27 mouse cellular contexts compared by ENCODE assay signal in genomic region chr4:100363666-100364065, GRCm38 (mm10).
DNase-seq lines count a peak whose midpoint lies in the region; ATAC-seq and TF ChIP-seq lines count a peak whose summit lies in the region.
"Had no signal": no experiment of that assay in that cellular context is flagged by ENCODE, and none has a peak within 500 bp of the region (broad histone marks: within the 10 kb centered on the region; RNA-seq: fewer than 3 reads in every experiment).

No protein-coding gene starts in this region.

- no peaks in the 10 kb centered on the region for H3K36me3 ChIP-seq in forebrain, postnatal 0 days (ENCODE audit: insufficient read depth)
- no peaks in the 10 kb centered on the region for H3K36me3 ChIP-seq in forebrain, embryonic 10.5 days (replicated peaks)
- no peaks in the 10 kb centered on the region for H3K36me3 ChIP-seq in midbrain, embryonic 11.5 days (ENCODE audit: control insufficient read depth, insufficient read depth, low read length)
- no peaks in the 10 kb centered on the region for H3K36me3 ChIP-seq in midbrain, embryonic 15.5 days (replicated peaks)
- no peaks in the 10 kb centered on the region for H3K36me3 ChIP-seq in limb, embryonic 15.5 days
- H3K36me3 ChIP-seq: embryonic facial prominence, embryonic 15.5 days; G1E; heart, embryonic 13.5 days; hindbrain, embryonic 10.5 days; hindbrain, embryonic 13.5 days; intestine, embryonic 15.5 days had no signal

- H3K27ac ChIP-seq in forebrain, postnatal 0 days (ENCODE audit: low read depth, low read length): no peak overlapping the region
- no peak overlapping the region for H3K27ac ChIP-seq in forebrain, embryonic 10.5 days
- H3K27ac ChIP-seq in midbrain, embryonic 11.5 days (ENCODE audit: low read depth, low read length): no peak overlapping the region
- no peak overlapping the region for H3K27ac ChIP-seq in midbrain, embryonic 15.5 days
- H3K27ac ChIP-seq in limb, embryonic 15.5 days: 0 out of 2 replicates have a peak overlapping the region, but pooled peaks have one; percentile 28
- no peak overlapping the region for H3K27ac ChIP-seq in layer of hippocampus, adult 2 months
- H3K27ac ChIP-seq: embryonic facial prominence, embryonic 12.5 days; embryonic facial prominence, embryonic 15.5 days; forebrain, embryonic 13.5 days; gastrocnemius, adult 2 months; heart, embryonic 13.5 days; hindbrain, embryonic 10.5 days; hindbrain, embryonic 13.5 days; intestine, embryonic 15.5 days had no signal

- H3K9me3 ChIP-seq in forebrain, postnatal 0 days (ENCODE audit: low read length): no peaks in the 10 kb centered on the region
- H3K9me3 ChIP-seq in forebrain, embryonic 10.5 days: no peaks in the 10 kb centered on the region
- no peaks in the 10 kb centered on the region for H3K9me3 ChIP-seq in midbrain, embryonic 11.5 days (ENCODE audit: control insufficient read depth, low read length)
- H3K9me3 ChIP-seq in midbrain, embryonic 15.5 days: no peaks in the 10 kb centered on the region
- no peaks in the 10 kb centered on the region for H3K9me3 ChIP-seq in limb, embryonic 15.5 days
- H3K9me3 ChIP-seq: embryonic facial prominence, embryonic 12.5 days; embryonic facial prominence, embryonic 15.5 days; forebrain, embryonic 13.5 days; heart, embryonic 13.5 days; hindbrain, embryonic 10.5 days; hindbrain, embryonic 13.5 days; intestine, embryonic 15.5 days had no signal

- 77% methylated on average over 7 of the region's 7 CpGs for WGBS in forebrain, postnatal 0 days
- 94% methylated on average over 7 of the region's 7 CpGs for WGBS in forebrain, embryonic 10.5 days
- WGBS in midbrain, embryonic 11.5 days: 93% methylated on average over 7 of the region's 7 CpGs
- WGBS in midbrain, embryonic 15.5 days: 94% methylated on average over 7 of the region's 7 CpGs
- 40% methylated on average over 7 of the region's 7 CpGs for WGBS in limb, embryonic 15.5 days

- H3K4me1 ChIP-seq in forebrain, postnatal 0 days (ENCODE audit: insufficient read depth): no peaks in the 10 kb centered on the region; the same call in 1 of the 2 replicates
- H3K4me1 ChIP-seq in forebrain, embryonic 10.5 days: no peaks in the 10 kb centered on the region
- no peaks in the 10 kb centered on the region for H3K4me1 ChIP-seq in midbrain, embryonic 11.5 days (ENCODE audit: control insufficient read depth, insufficient read depth, low read length)
- no peaks in the 10 kb centered on the region for H3K4me1 ChIP-seq in midbrain, embryonic 15.5 days
- peaks cover 16% of the 10 kb centered on the region for H3K4me1 ChIP-seq in limb, embryonic 15.5 days
- H3K4me1 ChIP-seq: embryonic facial prominence, embryonic 15.5 days; forebrain, embryonic 13.5 days; hindbrain, embryonic 10.5 days; hindbrain, embryonic 13.5 days; intestine, embryonic 15.5 days had no signal

- peak; percentile 76 for ATAC-seq in forebrain, postnatal 0 days
- ATAC-seq in midbrain, embryonic 11.5 days (ENCODE audit: low FRiP score): no peak
- no peak for ATAC-seq in midbrain, embryonic 15.5 days (replicated peaks)
- no peak for ATAC-seq in limb, embryonic 15.5 days (ENCODE audit: insufficient number of reproducible peaks, low FRiP score, low TSS enrichment, low read depth)
- ATAC-seq: forebrain, embryonic 13.5 days; hindbrain, embryonic 16.5 days; intestine, embryonic 15.5 days had no signal

- peak; percentile 27 for DNase-seq in forebrain, postnatal 0 days
- no peak for DNase-seq in forebrain, embryonic 10.5 days (ENCODE audit: extremely low spot score, low spot score)
- DNase-seq in midbrain, embryonic 11.5 days (ENCODE audit: low spot score, missing footprints): peak; percentile 35
- DNase-seq in layer of hippocampus, adult 2 months (ENCODE audit: low spot score in 2 of 2): no peak
- DNase-seq: adrenal gland, postnatal 10 days; adrenal gland, postnatal 36 days; cerebellum, adult 2 months; cerebellum, adult 9-11 months; cerebellum, postnatal 25 days; gastrocnemius, adult 2 months; gastrocnemius, postnatal 14 days; heart, adult 18-20 months; heart, postnatal 36 days had no signal

- H3K4me2 ChIP-seq in forebrain, postnatal 0 days (ENCODE audit: low read depth): no peak overlapping the region
- no peak overlapping the region for H3K4me2 ChIP-seq in midbrain, embryonic 11.5 days
- H3K4me2 ChIP-seq in midbrain, embryonic 15.5 days: no peak overlapping the region
- H3K4me2 ChIP-seq in limb, embryonic 15.5 days: no peak overlapping the region
- H3K4me2 ChIP-seq: embryonic facial prominence, embryonic 12.5 days; embryonic facial prominence, embryonic 15.5 days; forebrain, embryonic 13.5 days; heart, embryonic 13.5 days; hindbrain, embryonic 13.5 days; intestine, embryonic 15.5 days had no signal

- no peak overlapping the region for H3K9ac ChIP-seq in forebrain, postnatal 0 days
- H3K9ac ChIP-seq in midbrain, embryonic 11.5 days (ENCODE audit: low read length): no peak overlapping the region
- H3K9ac ChIP-seq in midbrain, embryonic 15.5 days: no peak overlapping the region
- H3K9ac ChIP-seq in limb, embryonic 15.5 days: no peak overlapping the region
- H3K9ac ChIP-seq: embryonic facial prominence, embryonic 12.5 days; embryonic facial prominence, embryonic 15.5 days; forebrain, embryonic 13.5 days; heart, embryonic 13.5 days; hindbrain, embryonic 13.5 days; intestine, embryonic 15.5 days had no signal

- no peak for TF ChIP-seq CTCF in forebrain, postnatal 0 days (IDR thresholded peaks at IDR 0.05; ENCODE audit: low read depth)
- no peak for TF ChIP-seq CTCF in layer of hippocampus, adult 2 months (conservative IDR thresholded peaks at IDR 0.05)

- no peak overlapping the region for H3K4me3 ChIP-seq in forebrain, postnatal 0 days (ENCODE audit: low read depth, low read length)
- H3K4me3 ChIP-seq in forebrain, embryonic 10.5 days: no peak overlapping the region
- no peak overlapping the region for H3K4me3 ChIP-seq in midbrain, embryonic 11.5 days (ENCODE audit: low read depth, low read length)
- no peak overlapping the region for H3K4me3 ChIP-seq in midbrain, embryonic 15.5 days
- H3K4me3 ChIP-seq in limb, embryonic 15.5 days: no peak overlapping the region
- no peak overlapping the region for H3K4me3 ChIP-seq in layer of hippocampus, adult 2 months
- H3K4me3 ChIP-seq: embryonic facial prominence, embryonic 12.5 days; embryonic facial prominence, embryonic 15.5 days; erythroblast, embryonic 14.5 days; forebrain, embryonic 13.5 days; gastrocnemius, adult 2 months; heart, embryonic 13.5 days; hindbrain, embryonic 10.5 days; hindbrain, embryonic 13.5 days; intestine, embryonic 15.5 days had no signal

- H3K27me3 ChIP-seq in forebrain, postnatal 0 days (ENCODE audit: insufficient read depth, low read length): no peaks in the 10 kb centered on the region
- H3K27me3 ChIP-seq in forebrain, embryonic 10.5 days (ENCODE audit: poor library complexity, severe bottlenecking): no peaks in the 10 kb centered on the region
- H3K27me3 ChIP-seq in midbrain, embryonic 11.5 days (ENCODE audit: control insufficient read depth, insufficient read depth, low read length): no peaks in the 10 kb centered on the region
- H3K27me3 ChIP-seq in midbrain, embryonic 15.5 days (replicated peaks): no peaks in the 10 kb centered on the region
- peaks cover 3% of the 10 kb centered on the region; the same call in 1 of the 2 replicates for H3K27me3 ChIP-seq in limb, embryonic 15.5 days
- H3K27me3 ChIP-seq: CH12.LX; embryonic facial prominence, embryonic 12.5 days; embryonic facial prominence, embryonic 15.5 days; forebrain, embryonic 13.5 days; heart, embryonic 13.5 days; hindbrain, embryonic 13.5 days; intestine, embryonic 15.5 days; Patski had no signal

Comparison
In these comparisons a context has a peak if more than half of its experiments do, and no peak if none do; other contexts are left out.
1. DNase-seq: peak in forebrain, postnatal 0 days (single experiment) and midbrain, embryonic 11.5 days (single experiment); none in forebrain, embryonic 10.5 days (single experiment) and layer of hippocampus, adult 2 months (0 of 2).